Mouse (Mus musculus): ENCODE data around the gene Lgr6. TPM values are rescaled to one million over a fixed set of nuclear protein-coding genes. Genes with fewer than 3 reads are reported as not detected.
"Not testable (repeated sequence)": the region's sequence is repeated elsewhere in the genome, so short reads cannot be mapped to it uniquely, and the experiment has no call there.

Gene Lgr6
- polyA plus RNA-seq, 1 experiment from 2014 or later: 0.35 TPM

DNA sequence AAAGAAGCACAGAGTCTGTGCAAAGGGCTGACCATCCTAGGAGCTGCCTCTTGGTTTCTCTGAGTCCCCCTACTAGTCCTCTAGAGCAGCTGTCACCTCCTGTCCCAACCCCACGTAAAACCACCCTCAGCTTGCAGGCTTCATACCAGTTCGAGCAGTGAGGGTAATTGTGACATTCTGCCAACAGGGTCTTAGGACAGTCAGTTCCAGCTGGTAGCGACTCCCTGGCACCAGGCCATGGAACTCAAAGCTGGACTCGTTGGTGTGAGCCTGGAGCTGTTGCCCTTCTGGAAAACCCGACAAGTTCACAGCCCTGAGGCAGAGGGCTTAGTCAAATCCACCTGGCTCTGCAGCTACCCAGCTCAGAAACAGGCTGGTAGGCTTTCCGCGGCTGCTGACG, 20.9 kb upstream of the Lgr6 start:
- Histone ChIP-seq H3K4me1 (replicated peaks; ENCODE audit: control insufficient read depth, insufficient read depth) (peaks cover 2% of the 10 kb centered on the region; the same call in 1 of the 2 replicates), H3K9ac (ENCODE audit: low read length) (no peak overlapping the region), H3K36me3 (ENCODE audit: control insufficient read depth, insufficient read depth, low read length) (no peaks in the 10 kb centered on the region), H3K4me3 (ENCODE audit: low read depth, low read length) (no peak overlapping the region), H3K4me2 (replicated peaks; ENCODE audit: low read depth) (no peak overlapping the region), H3K27ac (replicated peaks) (no peak overlapping the region), H3K9me3 (ENCODE audit: control insufficient read depth, low read length) (no peaks in the 10 kb centered on the region), H3K27me3 (ENCODE audit: control insufficient read depth, insufficient read depth, low read length) (no peaks in the 10 kb centered on the region)
- ATAC-seq (ENCODE audit: low FRiP score, low TSS enrichment) (no peak), DNase-seq (ENCODE audit: low spot score) (no peak)
- no peak for TF ChIP-seq CTCF (IDR thresholded peaks at IDR 0.05; ENCODE audit: low read depth)
- TF ChIP-seq EP300 (optimal IDR thresholded peaks at IDR 0.05): no peak
- WGBS: 41% methylated on average over 8 of the region's 8 CpGs

DNA sequence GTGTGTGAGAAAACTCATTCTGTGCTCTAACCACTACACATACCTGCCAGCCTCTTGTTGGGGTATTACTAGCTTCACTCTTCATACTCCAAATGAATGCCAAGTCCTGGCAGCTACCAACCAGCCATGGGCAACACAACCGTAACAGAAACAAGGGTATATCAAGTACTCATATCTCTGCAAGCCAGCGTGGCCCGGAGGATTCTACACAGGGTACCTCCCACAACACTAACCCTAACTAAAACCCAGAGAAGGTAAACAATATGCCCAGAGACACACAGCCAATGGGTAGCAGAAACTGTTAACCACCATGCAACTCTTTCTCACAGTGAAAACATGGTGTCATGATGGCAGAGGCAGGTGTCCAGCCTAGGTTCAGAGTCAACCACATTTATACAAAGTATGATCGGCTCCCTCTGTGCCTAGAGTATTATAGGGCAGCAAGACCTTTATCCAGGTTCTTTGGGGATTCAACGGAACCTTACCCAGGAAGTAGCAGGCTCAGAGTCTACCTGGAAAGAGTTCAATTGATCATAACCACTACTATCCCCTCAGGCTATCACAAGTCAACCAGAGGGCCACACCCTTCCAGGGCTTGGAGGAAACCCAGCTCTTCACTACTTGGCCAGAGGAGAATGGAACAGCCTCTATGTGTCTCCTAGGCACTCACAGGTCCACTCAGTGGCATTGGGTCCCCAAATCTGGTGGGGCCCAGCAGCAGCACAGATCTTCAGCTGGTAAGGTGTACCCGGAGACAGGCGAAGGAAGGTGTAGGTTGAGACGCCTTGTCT, 19.7 kb upstream of the Lgr6 start:
- WGBS: 88% methylated on average over 8 of the region's 8 CpGs
- H3K36me3 ChIP-seq (ENCODE audit: control insufficient read depth, insufficient read depth, low read length): no peaks in the 10 kb centered on the region
- no peak overlapping the region for H3K9ac ChIP-seq (ENCODE audit: low read length)
- H3K9me3 ChIP-seq (ENCODE audit: control insufficient read depth, low read length): no peaks in the 10 kb centered on the region
- H3K4me2 ChIP-seq (replicated peaks; ENCODE audit: low read depth): no peak overlapping the region
- H3K4me3 ChIP-seq (ENCODE audit: low read depth, low read length): no peak overlapping the region
- no peak for ATAC-seq (ENCODE audit: low FRiP score, low TSS enrichment)
- TF ChIP-seq CTCF (IDR thresholded peaks at IDR 0.05; ENCODE audit: low read depth) (no peak), EP300 (optimal IDR thresholded peaks at IDR 0.05) (no peak)
- H3K4me1 ChIP-seq (replicated peaks; ENCODE audit: control insufficient read depth, insufficient read depth): peaks cover 2% of the 10 kb centered on the region; the same call in 1 of the 2 replicates
- no peaks in the 10 kb centered on the region for H3K27me3 ChIP-seq (ENCODE audit: control insufficient read depth, insufficient read depth, low read length)
- DNase-seq (ENCODE audit: low spot score): no peak
- no peak overlapping the region for H3K27ac ChIP-seq (replicated peaks)

DNA sequence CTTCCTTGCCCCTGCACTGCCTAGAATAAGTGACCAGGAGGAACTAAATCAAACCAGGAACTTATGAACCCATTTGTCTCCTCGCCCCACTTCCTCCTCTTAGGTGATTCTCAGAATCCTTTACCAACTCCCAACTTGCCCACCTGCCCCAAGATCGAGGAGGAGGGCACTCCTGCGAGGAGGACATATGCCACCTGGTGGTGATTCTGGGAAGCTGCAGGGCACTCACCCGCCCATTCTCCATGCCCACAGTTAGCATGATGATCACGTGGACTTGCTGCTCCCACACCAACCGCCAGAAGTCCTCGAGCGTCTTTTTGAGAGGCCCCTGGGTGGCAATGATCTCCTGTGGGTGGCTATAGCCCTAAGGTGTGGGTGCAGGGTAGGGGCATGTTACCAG, 7.6 kb upstream of the Lgr6 start:
- Histone ChIP-seq H3K4me3 (ENCODE audit: low read depth, low read length) (no peak overlapping the region), H3K27ac (replicated peaks) (no peak overlapping the region), H3K9me3 (ENCODE audit: control insufficient read depth, low read length) (no peaks in the 10 kb centered on the region), H3K9ac (ENCODE audit: low read length) (no peak overlapping the region), H3K27me3 (ENCODE audit: control insufficient read depth, insufficient read depth, low read length) (no peaks in the 10 kb centered on the region), H3K4me2 (replicated peaks; ENCODE audit: low read depth) (no peak overlapping the region), H3K36me3 (ENCODE audit: control insufficient read depth, insufficient read depth, low read length) (no peaks in the 10 kb centered on the region), H3K4me1 (replicated peaks; ENCODE audit: control insufficient read depth, insufficient read depth) (no peaks in the 10 kb centered on the region)
- TF ChIP-seq EP300 (optimal IDR thresholded peaks at IDR 0.05): no peak
- peak; percentile 94 for TF ChIP-seq CTCF (IDR thresholded peaks at IDR 0.05; ENCODE audit: low read depth)
- WGBS: 5% methylated on average over 8 of the region's 8 CpGs
- ATAC-seq (ENCODE audit: low FRiP score, low TSS enrichment) (peak; percentile 39; the same call in 1 of the 2 replicates), DNase-seq (ENCODE audit: low spot score) (peak; percentile 64)

DNA sequence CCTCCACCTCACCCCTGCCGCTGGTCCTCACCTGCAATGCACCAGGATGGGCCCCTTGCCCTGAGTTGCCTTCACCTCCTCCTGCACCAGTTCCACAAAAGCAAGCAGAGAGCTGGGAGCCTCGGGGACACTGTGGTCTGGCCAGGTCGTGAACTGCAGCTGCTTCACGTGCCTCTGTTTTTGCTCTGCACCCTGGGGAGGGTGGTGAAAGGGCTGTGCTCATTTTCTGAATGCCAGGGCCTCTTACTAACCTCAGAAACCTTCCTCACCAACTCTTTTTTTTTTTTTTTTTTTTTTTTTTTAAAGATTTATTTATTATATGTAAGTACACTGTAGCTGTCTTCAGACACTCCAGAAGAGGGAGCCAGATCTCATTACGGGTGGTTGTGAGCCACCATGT, 6.2 kb upstream of the Lgr6 start:
- not testable (repeated sequence) for H3K36me3 ChIP-seq (ENCODE audit: control insufficient read depth, insufficient read depth, low read length); H3K27ac ChIP-seq (replicated peaks); H3K9ac ChIP-seq (ENCODE audit: low read length); H3K9me3 ChIP-seq (ENCODE audit: control insufficient read depth, low read length); H3K4me1 ChIP-seq (replicated peaks; ENCODE audit: control insufficient read depth, insufficient read depth); H3K4me2 ChIP-seq (replicated peaks; ENCODE audit: low read depth); H3K4me3 ChIP-seq (ENCODE audit: low read depth, low read length); ATAC-seq (ENCODE audit: low FRiP score, low TSS enrichment); DNase-seq (ENCODE audit: low spot score); H3K27me3 ChIP-seq (ENCODE audit: control insufficient read depth, insufficient read depth, low read length)
- WGBS: 58% methylated on average over 4 of the region's 5 CpGs

DNA sequence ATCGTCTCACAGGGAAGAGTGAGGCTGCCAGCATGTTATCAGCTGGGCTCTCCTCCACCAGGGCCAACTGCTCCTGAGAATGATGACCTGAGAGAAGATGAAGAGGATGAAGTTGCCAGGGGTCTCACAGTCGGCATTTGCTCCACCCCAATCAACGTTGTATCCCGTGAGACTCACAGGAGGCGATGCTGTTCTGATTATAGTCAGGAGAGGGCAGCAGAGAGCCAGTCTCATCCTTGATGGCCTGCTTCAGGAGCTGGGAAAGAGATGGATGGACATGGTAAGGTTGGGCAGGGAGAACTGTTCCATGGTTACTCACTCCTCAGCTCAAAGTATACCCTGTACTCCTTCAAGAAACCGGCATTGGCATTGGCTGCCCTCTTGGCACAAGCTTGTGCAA, 5.0 kb upstream of the Lgr6 start:
- WGBS: 20% methylated on average over 6 of the region's 6 CpGs

DNA sequence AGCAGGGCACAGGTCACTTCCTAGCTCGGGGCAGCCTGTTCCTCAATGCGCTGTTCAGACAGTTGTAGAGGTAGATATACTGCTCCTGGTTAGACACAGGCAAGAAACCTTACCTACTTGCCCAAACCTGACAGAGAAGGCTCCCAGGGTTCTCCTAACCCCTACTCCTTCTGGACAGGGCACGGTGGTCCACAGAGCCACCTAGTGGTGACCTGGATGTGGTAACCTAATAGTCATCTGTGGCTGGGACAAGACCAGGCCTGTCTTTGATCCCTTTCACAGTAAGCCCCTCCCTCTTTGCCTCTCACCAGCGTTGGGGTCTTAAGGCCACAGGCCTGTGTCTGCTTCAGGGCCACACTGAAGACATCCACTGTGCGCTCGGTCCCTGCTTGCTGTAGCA, 3.5 kb upstream of the Lgr6 start:
- DNase-seq (ENCODE audit: low spot score) (peak; percentile 42), ATAC-seq (ENCODE audit: low FRiP score, low TSS enrichment) (peak; percentile 26; the same call in 1 of the 2 replicates)
- no peaks in the 10 kb centered on the region for H3K36me3 ChIP-seq (ENCODE audit: control insufficient read depth, insufficient read depth, low read length)
- H3K27ac ChIP-seq (replicated peaks): no peak overlapping the region
- H3K9ac ChIP-seq (ENCODE audit: low read length): no peak overlapping the region
- 52% methylated on average over 6 of the region's 6 CpGs for WGBS
- H3K9me3 ChIP-seq (ENCODE audit: control insufficient read depth, low read length): no peaks in the 10 kb centered on the region
- H3K4me2 ChIP-seq (replicated peaks; ENCODE audit: low read depth): no peak overlapping the region
- no peaks in the 10 kb centered on the region; the same call in 1 of the 2 replicates for H3K27me3 ChIP-seq (ENCODE audit: control insufficient read depth, insufficient read depth, low read length)
- H3K4me3 ChIP-seq (ENCODE audit: low read depth, low read length): no peak overlapping the region
- H3K4me1 ChIP-seq (replicated peaks; ENCODE audit: control insufficient read depth, insufficient read depth): no peaks in the 10 kb centered on the region
- no peak for TF ChIP-seq EP300 (optimal IDR thresholded peaks at IDR 0.05)
- TF ChIP-seq CTCF (IDR thresholded peaks at IDR 0.05; ENCODE audit: low read depth): peak; percentile 77

More for the DNA sequence above, 5.0 kb upstream of the Lgr6 start:
- TF ChIP-seq CTCF (IDR thresholded peaks at IDR 0.05; ENCODE audit: low read depth): peak; percentile 95
- no peak for TF ChIP-seq EP300 (optimal IDR thresholded peaks at IDR 0.05)
- Histone ChIP-seq H3K9ac (ENCODE audit: low read length) (no peak overlapping the region), H3K27ac (replicated peaks) (no peak overlapping the region), H3K4me3 (ENCODE audit: low read depth, low read length) (no peak overlapping the region), H3K36me3 (ENCODE audit: control insufficient read depth, insufficient read depth, low read length) (no peaks in the 10 kb centered on the region), H3K9me3 (ENCODE audit: control insufficient read depth, low read length) (no peaks in the 10 kb centered on the region), H3K27me3 (ENCODE audit: control insufficient read depth, insufficient read depth, low read length) (no peaks in the 10 kb centered on the region), H3K4me1 (replicated peaks; ENCODE audit: control insufficient read depth, insufficient read depth) (no peaks in the 10 kb centered on the region), H3K4me2 (replicated peaks; ENCODE audit: low read depth) (no peak overlapping the region)
- peak; percentile 67 for DNase-seq (ENCODE audit: low spot score)
- ATAC-seq (ENCODE audit: low FRiP score, low TSS enrichment): no peak
